Mouse (Mus musculus): ENCODE data around the gene Hist1h2ag. TPM values are rescaled to one million over a fixed set of nuclear protein-coding genes. Genes with fewer than 3 reads are reported as not detected.

Gene Hist1h2ag
- total RNA-seq, 1 experiment, result 786 TPM

GRCm38 (mm10) chr13:21994896-21995295 is 47.8 kb downstream of the Hist1h2ag start:
- in situ Hi-C loops (cut with MboI; ENCODE audit: low sequenced_read_pairs in 2 of 2, unreplicated experiment in 2 of 2), result no loop called here
- H3K36me3 ChIP-seq (ENCODE audit: control insufficient read depth, insufficient read depth, low read length, poor library complexity, severe bottlenecking), result no peaks in the 10 kb centered on the region
- H3K9ac ChIP-seq (ENCODE audit: insufficient read depth, low read depth, low read length, poor library complexity, severe bottlenecking), result peak overlapping the region; percentile 13; the same call in 1 of the 2 replicates
- TF ChIP-seq ZNF384 (IDR thresholded peaks at IDR 0.05; ENCODE audit: low read depth, low read length), result no peak
- no peak for TF ChIP-seq CHD2 (IDR thresholded peaks at IDR 0.05; ENCODE audit: low read depth, low read length)
- TF ChIP-seq HCFC1 (IDR thresholded peaks at IDR 0.05; ENCODE audit: borderline replicate concordance, insufficient read depth, low read length), result no peak
- no peak for TF ChIP-seq ZC3H11A (IDR thresholded peaks at IDR 0.05; ENCODE audit: borderline replicate concordance, low read depth, low read length)
- no peak for TF ChIP-seq MAFK (IDR thresholded peaks at IDR 0.05; ENCODE audit: insufficient read depth, low read depth, low read length)
- H3K27ac ChIP-seq (ENCODE audit: insufficient read depth, low read depth, low read length, poor library complexity, severe bottlenecking), result no peak overlapping the region
- H3K9me3 ChIP-seq (ENCODE audit: control insufficient read depth, insufficient read depth, low read depth, low read length), result no peaks in the 10 kb centered on the region
- H3K4me1 ChIP-seq (ENCODE audit: control insufficient read depth in 2 of 2, insufficient read depth in 2 of 2, low read length in 2 of 2, poor library complexity in 1 of 2), result peaks cover 5 to 8% of the 10 kb centered on the region in 2 experiments; a peak in 3 of 4 replicates
- H3K4me3 ChIP-seq (ENCODE audit: insufficient read depth in 1 of 2, low read depth in 1 of 2, low read length in 2 of 2, poor library complexity in 1 of 2, severe bottlenecking in 1 of 2), result peak overlapping the region; percentile 55 to 56
- DNase-seq (ENCODE audit: low read depth, low spot score), result no peak

- no peaks in the 10 kb centered on the region for H3K36me3 ChIP-seq (ENCODE audit: control insufficient read depth, insufficient read depth, low read length, poor library complexity, severe bottlenecking)
- no peak overlapping the region for H3K27ac ChIP-seq (ENCODE audit: insufficient read depth, low read depth, low read length, poor library complexity, severe bottlenecking)
- no peak overlapping the region for H3K9ac ChIP-seq (ENCODE audit: insufficient read depth, low read depth, low read length, poor library complexity, severe bottlenecking)
- peaks cover 5 to 8% of the 10 kb centered on the region in 2 experiments; a peak in 3 of 4 replicates for H3K4me1 ChIP-seq (ENCODE audit: control insufficient read depth in 2 of 2, insufficient read depth in 2 of 2, low read length in 2 of 2, poor library complexity in 1 of 2)
- H3K9me3 ChIP-seq (ENCODE audit: control insufficient read depth, insufficient read depth, low read depth, low read length), result no peaks in the 10 kb centered on the region
- in situ Hi-C loops (cut with MboI; ENCODE audit: low sequenced_read_pairs in 2 of 2, unreplicated experiment in 2 of 2), result no loop called here
- no peak for TF ChIP-seq CHD2 (IDR thresholded peaks at IDR 0.05; ENCODE audit: low read depth, low read length)
- TF ChIP-seq ZNF384 (IDR thresholded peaks at IDR 0.05; ENCODE audit: low read depth, low read length), result peak; percentile 46; the same call in 1 of the 2 replicates
- TF ChIP-seq HCFC1 (IDR thresholded peaks at IDR 0.05; ENCODE audit: borderline replicate concordance, insufficient read depth, low read length), result no peak
- no peak for DNase-seq (ENCODE audit: low read depth, low spot score)
- H3K4me3 ChIP-seq (ENCODE audit: insufficient read depth in 1 of 2, low read depth in 1 of 2, low read length in 2 of 2, poor library complexity in 1 of 2, severe bottlenecking in 1 of 2), result peak overlapping the region; percentile 50 to 52
Measured at GRCm38 (mm10) chr13:21993957-21994738, 48.6 kb downstream of the Hist1h2ag start.

- no peaks in the 10 kb centered on the region for H3K9me3 ChIP-seq (ENCODE audit: control insufficient read depth, insufficient read depth, low read depth, low read length)
- H3K4me1 ChIP-seq (ENCODE audit: control insufficient read depth in 2 of 2, insufficient read depth in 2 of 2, low read length in 2 of 2, poor library complexity in 1 of 2), result peaks cover 5 to 8% of the 10 kb centered on the region in 2 experiments; a peak in 2 of 4 replicates
- no peak overlapping the region for H3K4me3 ChIP-seq (ENCODE audit: insufficient read depth in 1 of 2, low read depth in 1 of 2, low read length in 2 of 2, poor library complexity in 1 of 2, severe bottlenecking in 1 of 2)
- peak; percentile 80 for TF ChIP-seq ZNF384 (IDR thresholded peaks at IDR 0.05; ENCODE audit: low read depth, low read length)
- TF ChIP-seq ZC3H11A (IDR thresholded peaks at IDR 0.05; ENCODE audit: borderline replicate concordance, low read depth, low read length), result no peak
- no peak for DNase-seq (ENCODE audit: low read depth, low spot score)
- in situ Hi-C loops (cut with MboI; ENCODE audit: low sequenced_read_pairs in 2 of 2, unreplicated experiment in 2 of 2), result no loop called here
- H3K27ac ChIP-seq (ENCODE audit: insufficient read depth, low read depth, low read length, poor library complexity, severe bottlenecking), result no peak overlapping the region
- no peak overlapping the region for H3K9ac ChIP-seq (ENCODE audit: insufficient read depth, low read depth, low read length, poor library complexity, severe bottlenecking)
- no peaks in the 10 kb centered on the region for H3K36me3 ChIP-seq (ENCODE audit: control insufficient read depth, insufficient read depth, low read length, poor library complexity, severe bottlenecking)
Measured at GRCm38 (mm10) chr13:21992550-21992949, 50.2 kb downstream of the Hist1h2ag start.

Other genes with a start within 250 kb of the Hist1h2ag start
- 1,775 and 2,433 TPM in 2 replicates for gene Hist1h2bq, start 232.7 kb downstream of the Hist1h2ag start, total RNA-seq (2012; rRNA removed)
- 669 TPM in 1 of 2 replicates, not detected in the other for gene Hist1h2ao, start 232.5 kb downstream of the Hist1h2ag start, total RNA-seq (2012; rRNA removed)
- 9.8 and 22.8 TPM in 2 replicates for gene Hist1h4m, start 231.2 kb downstream of the Hist1h2ag start, total RNA-seq (2012; rRNA removed)
- 2,365 and 3,405 TPM in 2 replicates for gene Hist1h4n, start 210.7 kb downstream of the Hist1h2ag start, total RNA-seq (2012; rRNA removed)
- 3,404 and 3,578 TPM in 2 replicates for gene Hist1h2ap, start 209.4 kb downstream of the Hist1h2ag start, total RNA-seq (2012; rRNA removed)
- 1,712 and 2,111 TPM in 2 replicates for gene Hist1h2br, start 209.2 kb downstream of the Hist1h2ag start, total RNA-seq (2012; rRNA removed)
- 5.4 and 6.2 TPM in 2 replicates for gene Zfp184, start 97.8 kb downstream of the Hist1h2ag start, total RNA-seq (2012; rRNA removed)
- 0.26 and 0.31 TPM in 2 replicates for gene Pom121l2, start 61.8 kb downstream of the Hist1h2ag start, total RNA-seq (2012; rRNA removed)
- gene Prss16, start 33.2 kb downstream of the Hist1h2ag start, total RNA-seq (2012; rRNA removed), result 2.6 and 2.9 TPM in 2 replicates
- gene Hist1h2ah, start 7.4 kb downstream of the Hist1h2ag start, total RNA-seq (2012; rRNA removed), result 1,543 and 2,450 TPM in 2 replicates
- 1,340 and 1,966 TPM in 2 replicates for gene Hist1h2bk, start 7.1 kb downstream of the Hist1h2ag start, total RNA-seq (2012; rRNA removed)
- 814 and 830 TPM in 2 replicates for gene Hist1h4i, start 1.6 kb downstream of the Hist1h2ag start, total RNA-seq (2012; rRNA removed)
- 1,371 and 1,735 TPM in 2 replicates for gene Hist1h2bj, start 270 bp upstream of the Hist1h2ag start, total RNA-seq (2012; rRNA removed)
- not detected in 2 replicates for gene Vmn1r188, start 41.5 kb upstream of the Hist1h2ag start, total RNA-seq (2012; rRNA removed)
- not detected in 2 replicates for gene Vmn1r189, start 62.9 kb upstream of the Hist1h2ag start, total RNA-seq (2012; rRNA removed)
- gene Vmn1r191, start 141.0 kb upstream of the Hist1h2ag start, total RNA-seq (2012; rRNA removed), result not detected in 2 replicates
- gene Vmn1r192, start 148.2 kb upstream of the Hist1h2ag start, total RNA-seq (2012; rRNA removed), result not detected in 2 replicates
- not detected in 2 replicates for gene Vmn1r193, start 180.2 kb upstream of the Hist1h2ag start, total RNA-seq (2012; rRNA removed)
- not detected in 2 replicates for gene Vmn1r194, start 201.3 kb upstream of the Hist1h2ag start, total RNA-seq (2012; rRNA removed)
- gene Vmn1r195, start 227.6 kb upstream of the Hist1h2ag start, total RNA-seq (2012; rRNA removed), result not detected in 2 replicates
- gene Vmn1r196, start 247.0 kb upstream of the Hist1h2ag start, total RNA-seq (2012; rRNA removed), result not detected in 2 replicates